Mouse (Mus musculus): Measurements from ENCODE around the gene Crygf.
"Not testable (repeated sequence)": the region's sequence is repeated elsewhere in the genome, so short reads cannot be mapped to it uniquely, and the experiment has no call there.

Gene Crygf

GRCm38 (mm10) chr1:65926294-65926693, at the start of gene Crygf:
TSS of gene Crygf (plus strand) at chr1:65926520.
- DNase-seq (ENCODE audit: low spot score) = no peak

- no peak for DNase-seq (ENCODE audit: low spot score)
These were observed 734 bp upstream of the Crygf start for GRCm38 (mm10) chr1:65925361-65926210.

- DNase-seq (ENCODE audit: low spot score) = not testable (repeated sequence)
These were observed 376 bp downstream of the Crygf start for GRCm38 (mm10) chr1:65926696-65927095.

- DNase-seq (ENCODE audit: low spot score) = no peak
These were observed 3.7 kb downstream of the Crygf start for GRCm38 (mm10) chr1:65930055-65930454.

GRCm38 (mm10) chr1:65932091-65932812, 5.9 kb downstream of the Crygf start:
- no peak for DNase-seq (ENCODE audit: low spot score)

Data from left cerebral cortex, adult 11 months (tissue).